Mouse (Mus musculus) midbrain, postnatal 0 days (tissue): ENCODE data around the gene Mpp3. TPM values are rescaled to one million over a fixed set of nuclear protein-coding genes. Genes with fewer than 3 reads are reported as not detected.

Experiments
- ATAC-seq: fragments of 200-750 bp; cut with Nextera tagmentation; 2 replicates; pipeline ENCODE4 v1.8.0; 2017; ENCODE audit warnings: moderate number of reproducible peaks, mild to moderate bottlenecking, moderate TSS enrichment, moderate library complexity; ENCODE audit not compliant: low FRiP score
- DNase-seq: peaks from one replicate; pipeline ENCODE4 v3.0.0-alpha.2; 2015; ENCODE audit warnings: low spot score
- H3K27ac ChIP-seq: fragments of 300-500 bp; sonication (generic); 2 replicates; pipeline ENCODE4 v1.5.1; 2014; ENCODE audit warnings: low read depth, mild to moderate bottlenecking, low read length, mixed read lengths
- H3K27me3 ChIP-seq: fragments of 300-500 bp; sonication (generic); 2 replicates; pipeline ENCODE4 v1.6.1; 2014; ENCODE audit warnings: low read length, control low read depth, mixed read lengths; ENCODE audit not compliant: insufficient read depth
- H3K36me3 ChIP-seq: fragments of 300-500 bp; sonication (generic); 2 replicates; pipeline ENCODE4 v1.6.1; 2014; ENCODE audit warnings: low read length, control low read depth, mixed read lengths; ENCODE audit not compliant: insufficient read depth
- H3K4me1 ChIP-seq: fragments of 300-500 bp; sonication (generic); 2 replicates; pipeline ENCODE4 v1.6.1; 2014; ENCODE audit warnings: mild to moderate bottlenecking, control low read depth, antibody characterized with exemption, low read length, mixed read lengths; ENCODE audit not compliant: insufficient read depth
- H3K4me2 ChIP-seq: fragments of 300-500 bp; sonication (generic); 2 replicates; pipeline ENCODE4 v1.6.1; 2014; ENCODE audit warnings: low read depth, mild to moderate bottlenecking, low read length, mixed read lengths; ENCODE audit not compliant: poor library complexity, severe bottlenecking
- H3K4me3 ChIP-seq: fragments of 300-500 bp; sonication (generic); 2 replicates; pipeline ENCODE4 v1.5.1; 2014; ENCODE audit warnings: low read depth, mild to moderate bottlenecking, low read length, moderate library complexity
- H3K9ac ChIP-seq: fragments of 300-500 bp; sonication (generic); replicated peaks from 2 replicates; pipeline ENCODE4 v1.6.1; 2014; ENCODE audit warnings: mild to moderate bottlenecking, low read length, moderate library complexity, mixed read lengths; ENCODE audit not compliant: poor library complexity, severe bottlenecking
- H3K9me3 ChIP-seq: fragments of 300-500 bp; sonication (generic); 2 replicates; pipeline ENCODE4 v1.6.1; 2016; ENCODE audit warnings: low read length, control low read depth
- CTCF ChIP-seq: IDR thresholded peaks from 2 replicates; pipeline ENCODE4 v1.5.1; 2016; ENCODE audit warnings: antibody characterized with exemption, mild to moderate bottlenecking
- WGBS: fragments of 180-500 bp; shearing (Covaris S2); extraction: QIAGEN DNeasy Blood & Tissue Kit; methylation state at CpG from one replicate; pipeline ENCODE4 v1.1.7; 2014; 5-methylcytosine and 5-hydroxymethylcytosine counted together
- polyA plus RNA-seq: library from polyadenylated mRNA; unstranded; fragments of >200 nt; fragmentation: Nextera tagmentation; extraction: Ambion mirVana; gene quantifications from 2 replicates; pipeline ENCODE4 v1.2.1, GENCODE M21; 2015
- total RNA-seq: library from RNA; depleted of rRNA; stranded (reverse); fragments of >200 nt; gene quantifications from 2 replicates; pipeline ENCODE4 v1.2.3, GENCODE M21; 2014

Mpp3 gene
- total and polyA plus RNA-seq, 2 experiments from 2014 or later = 53.9 to 71.9 TPM

- no peak overlapping the region for H3K4me3 ChIP-seq
- H3K4me2 ChIP-seq = no peak overlapping the region
- WGBS = 59% methylated on average over 6 of the region's 6 CpGs
- H3K27ac ChIP-seq = no peak overlapping the region
- peaks cover 42% of the 10 kb centered on the region for H3K36me3 ChIP-seq
- no peak for TF ChIP-seq CTCF
- DNase-seq (no peak), ATAC-seq (no peak)
- no peaks in the 10 kb centered on the region for H3K4me1 ChIP-seq
- no peaks in the 10 kb centered on the region for H3K27me3 ChIP-seq
- no peak overlapping the region for H3K9ac ChIP-seq
- H3K9me3 ChIP-seq = no peaks in the 10 kb centered on the region
Observed at GRCm38 (mm10) chr11:102015472-102015871, 12.8 kb downstream of the Mpp3 start.

- Histone ChIP-seq H3K36me3 (peaks cover 51% of the 10 kb centered on the region), H3K27ac (no peak overlapping the region), H3K9me3 (no peaks in the 10 kb centered on the region), H3K4me3 (no peak overlapping the region), H3K4me2 (no peak overlapping the region), H3K4me1 (no peaks in the 10 kb centered on the region), H3K27me3 (no peaks in the 10 kb centered on the region), H3K9ac (no peak overlapping the region)
- no peak; the same call in 1 of the 2 replicates for TF ChIP-seq CTCF
- 94% methylated on average over 8 of the region's 8 CpGs for WGBS
- ATAC-seq (no peak), DNase-seq (no peak)
Observed at GRCm38 (mm10) chr11:102013201-102013600, 15.1 kb downstream of the Mpp3 start.

- H3K4me1 ChIP-seq = no peaks in the 10 kb centered on the region
- DNase-seq = no peak
- peaks cover 62% of the 10 kb centered on the region for H3K36me3 ChIP-seq
- H3K27ac ChIP-seq = no peak overlapping the region
- no peak for TF ChIP-seq CTCF
- ATAC-seq = no peak
- WGBS = 73% methylated on average over 8 of the region's 8 CpGs
- no peaks in the 10 kb centered on the region for H3K27me3 ChIP-seq
- H3K9me3 ChIP-seq = no peaks in the 10 kb centered on the region
- H3K4me2 ChIP-seq = no peak overlapping the region
- H3K9ac ChIP-seq = no peak overlapping the region
- H3K4me3 ChIP-seq = no peak overlapping the region
Observed at GRCm38 (mm10) chr11:102011510-102011909, 16.8 kb downstream of the Mpp3 start.

GRCm38 (mm10) chr11:102010140-102010539 is 18.1 kb downstream of the Mpp3 start:
- Histone ChIP-seq H3K9ac (no peak overlapping the region), H3K4me1 (no peaks in the 10 kb centered on the region), H3K27ac (no peak overlapping the region), H3K27me3 (no peaks in the 10 kb centered on the region), H3K4me3 (no peak overlapping the region), H3K9me3 (no peaks in the 10 kb centered on the region), H3K4me2 (no peak overlapping the region), H3K36me3 (peaks cover 53% of the 10 kb centered on the region)
- DNase-seq (peak; percentile 90), ATAC-seq (no peak)
- WGBS = 53% methylated on average over 13 of the region's 13 CpGs
- TF ChIP-seq CTCF = no peak

- no peak for ATAC-seq
Observed at GRCm38 (mm10) chr11:102008954-102009637, 19.2 kb downstream of the Mpp3 start.

DNA sequence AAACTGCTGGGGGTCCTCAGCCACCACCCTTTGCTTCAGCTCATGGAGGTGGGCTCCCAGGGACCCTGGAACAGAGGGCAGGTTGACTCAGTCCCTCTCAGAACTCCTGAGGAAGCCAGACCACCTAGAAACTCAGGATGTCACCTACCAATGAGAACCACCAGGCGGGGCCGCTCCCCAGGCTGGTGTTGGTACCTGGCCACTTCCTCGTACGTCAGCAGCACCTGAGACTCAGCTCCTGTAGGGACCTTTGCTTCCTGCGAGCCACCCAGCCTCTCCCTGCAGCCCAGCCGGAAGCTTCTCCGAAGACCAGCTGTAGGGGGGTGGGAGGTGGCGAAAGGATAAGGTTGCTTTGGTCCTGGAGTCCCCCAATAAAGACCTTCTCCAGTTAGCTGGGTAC is 19.9 kb downstream of the Mpp3 start:
- Histone ChIP-seq H3K4me3 (no peak overlapping the region), H3K4me2 (no peak overlapping the region), H3K27ac (no peak overlapping the region), H3K36me3 (peaks cover 45% of the 10 kb centered on the region), H3K4me1 (no peaks in the 10 kb centered on the region), H3K9me3 (no peaks in the 10 kb centered on the region), H3K9ac (no peak overlapping the region), H3K27me3 (no peaks in the 10 kb centered on the region)
- TF ChIP-seq CTCF = no peak
- ATAC-seq (no peak), DNase-seq (no peak)
- 94% methylated on average over 8 of the region's 8 CpGs for WGBS

More at GRCm38 (mm10) chr11:102008954-102009637, 19.2 kb downstream of the Mpp3 start:
- no peaks in the 10 kb centered on the region for H3K4me1 ChIP-seq
- H3K4me2 ChIP-seq = no peak overlapping the region
- peaks cover 50% of the 10 kb centered on the region for H3K36me3 ChIP-seq
- H3K27ac ChIP-seq = no peak overlapping the region
- no peak for DNase-seq
- WGBS = 81% methylated on average over 15 of the region's 15 CpGs
- no peaks in the 10 kb centered on the region for H3K27me3 ChIP-seq
- no peak for TF ChIP-seq CTCF
- H3K9ac ChIP-seq = no peak overlapping the region
- no peaks in the 10 kb centered on the region for H3K9me3 ChIP-seq
- no peak overlapping the region for H3K4me3 ChIP-seq
